Mouse (Mus musculus) heart, embryonic 13.5 days (tissue): ENCODE data around the gene Wnk2. TPM values are rescaled to one million over a fixed set of nuclear protein-coding genes. Genes with fewer than 3 reads are reported as not detected.

Experiments used
- ATAC-seq: fragments of 200-750 bp; cut with Nextera tagmentation; 2 replicates; pipeline ENCODE4 v1.8.0; 2017; ENCODE audit warnings: moderate TSS enrichment; ENCODE audit not compliant: insufficient number of reproducible peaks, low FRiP score, low TSS enrichment; ENCODE audit errors: extremely low read depth
- H3K27ac ChIP-seq: fragments of 300-500 bp; sonication (generic); replicated peaks from 2 replicates; pipeline ENCODE4 v1.5.1; 2015; ENCODE audit warnings: moderate library complexity, mild to moderate bottlenecking, inconsistent platforms
- H3K27me3 ChIP-seq: fragments of 300-500 bp; sonication (generic); replicated peaks from 2 replicates; pipeline ENCODE4 v1.6.1; 2015; ENCODE audit warnings: mild to moderate bottlenecking, inconsistent platforms
- H3K36me3 ChIP-seq: fragments of 300-500 bp; sonication (generic); 2 replicates; pipeline ENCODE4 v1.6.1; 2015; ENCODE audit warnings: mild to moderate bottlenecking, inconsistent platforms
- H3K4me1 ChIP-seq: fragments of 300-500 bp; sonication (generic); 2 replicates; pipeline ENCODE4 v1.6.1; 2015; ENCODE audit warnings: inconsistent platforms
- H3K4me2 ChIP-seq: fragments of 300-500 bp; sonication (generic); 2 replicates; pipeline ENCODE4 v1.6.1; 2015; ENCODE audit warnings: inconsistent platforms, mild to moderate bottlenecking, moderate library complexity
- H3K4me3 ChIP-seq: fragments of 300-500 bp; sonication (generic); 2 replicates; pipeline ENCODE4 v1.5.1; 2015; ENCODE audit warnings: moderate library complexity, mild to moderate bottlenecking, inconsistent platforms
- H3K9ac ChIP-seq: fragments of 300-500 bp; sonication (generic); 2 replicates; pipeline ENCODE4 v1.6.1; 2015; ENCODE audit warnings: inconsistent platforms, mild to moderate bottlenecking, moderate library complexity
- H3K9me3 ChIP-seq: fragments of 300-500 bp; sonication (generic); 2 replicates; pipeline ENCODE4 v1.6.1; 2016; ENCODE audit warnings: inconsistent platforms
- WGBS: fragments of 180-500 bp; shearing (Covaris S2); methylation state at CpG from one replicate; pipeline ENCODE4 v1.1.7; 2015; ENCODE audit warnings: mixed read lengths; 5-methylcytosine and 5-hydroxymethylcytosine counted together
- polyA plus RNA-seq: library from polyadenylated mRNA; unstranded; fragments of >200 nt; fragmentation: Nextera tagmentation; extraction: Ambion mirVana; gene quantifications from 2 replicates; pipeline ENCODE4 v1.2.1, GENCODE M21; 2015

Gene Wnk2
- polyA plus RNA-seq, 1 experiment from 2014 or later, result 1.5 TPM

DNA sequence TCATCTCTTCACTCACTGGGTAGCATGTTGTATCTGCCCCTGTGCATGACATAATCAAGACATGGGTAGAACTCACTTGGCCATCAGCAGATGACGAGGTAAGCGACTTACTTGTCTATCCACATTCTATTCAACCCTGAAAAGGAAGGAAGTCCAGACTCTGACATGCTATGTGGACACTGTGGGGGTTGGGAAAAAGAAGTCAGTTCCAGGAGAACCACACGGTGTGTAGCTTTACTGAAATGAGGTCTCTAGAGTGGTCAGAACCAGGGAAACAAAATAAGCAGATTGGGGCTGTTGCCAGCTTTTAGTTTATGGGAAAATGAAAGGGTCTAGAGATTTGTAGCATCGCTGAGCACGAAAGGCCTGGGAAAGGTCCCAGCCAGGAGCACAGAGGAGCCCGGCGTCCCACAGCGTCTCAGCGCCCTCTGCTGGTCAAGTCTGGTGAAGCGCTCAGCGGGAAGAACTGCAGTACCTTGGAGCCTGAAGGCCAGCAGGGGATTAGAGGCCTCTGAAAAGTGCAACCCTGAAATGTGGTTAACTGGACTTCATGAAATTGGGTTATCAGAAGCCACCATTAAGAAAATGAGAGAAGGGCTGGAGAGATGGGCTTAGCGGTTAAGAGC, 25.3 kb upstream of the Wnk2 start:
- ATAC-seq, result no peak
- Histone ChIP-seq H3K9ac (no peak overlapping the region), H3K4me1 (peaks cover 21% of the 10 kb centered on the region), H3K4me3 (no peak overlapping the region), H3K27me3 (peaks cover 10% of the 10 kb centered on the region; the same call in 1 of the 2 replicates), H3K27ac (no peak overlapping the region), H3K36me3 (no peaks in the 10 kb centered on the region), H3K9me3 (no peaks in the 10 kb centered on the region), H3K4me2 (peak overlapping the region; percentile 9; the same call in 1 of the 2 replicates)
- WGBS, result 6% methylated on average over 12 of the region's 12 CpGs

DNA sequence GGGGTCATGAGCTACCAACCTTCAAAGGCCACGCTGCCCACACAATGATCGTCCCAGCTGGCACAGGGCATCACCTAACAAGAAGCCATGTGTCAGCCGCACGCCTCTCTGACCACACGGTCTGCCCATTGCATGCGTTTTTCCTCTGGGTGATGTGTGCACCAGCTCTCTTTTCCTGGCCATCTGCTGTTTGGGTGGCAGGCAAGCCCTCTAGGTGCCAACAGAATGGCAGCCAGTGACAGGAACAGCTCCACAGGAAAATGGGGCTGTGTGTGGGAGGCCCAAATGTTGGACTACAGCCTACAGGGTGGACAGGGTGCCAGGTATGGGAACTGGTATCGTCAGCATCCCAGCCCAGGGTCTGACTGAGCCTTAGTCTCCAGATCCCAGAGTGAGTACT, 24.5 kb upstream of the Wnk2 start:
- ATAC-seq, result no peak

DNA sequence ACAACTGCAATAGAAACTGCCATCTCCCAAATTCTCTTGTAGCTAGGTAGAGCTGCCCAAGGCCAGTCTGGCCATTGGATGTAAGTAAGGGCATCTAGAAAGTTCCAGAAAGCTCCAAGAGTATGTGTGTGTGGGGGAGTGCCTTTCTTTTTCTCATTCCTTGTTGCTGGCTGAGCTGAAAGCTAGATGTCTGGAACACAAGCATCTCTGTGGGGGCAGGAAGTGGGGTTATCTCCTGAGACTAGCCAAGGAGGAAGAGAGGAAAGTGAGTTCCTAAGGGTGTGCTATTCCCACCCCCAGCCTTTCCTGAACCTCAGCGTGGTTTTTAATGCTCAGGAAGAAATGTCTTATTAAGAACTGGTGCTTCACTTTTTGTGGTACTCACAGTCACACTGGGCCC, 23.9 kb upstream of the Wnk2 start:
- no peak for ATAC-seq
- no peaks in the 10 kb centered on the region for H3K36me3 ChIP-seq
- no peak overlapping the region for H3K4me2 ChIP-seq
- H3K4me3 ChIP-seq, result no peak overlapping the region
- H3K4me1 ChIP-seq, result peaks cover 21% of the 10 kb centered on the region
- H3K9ac ChIP-seq, result no peak overlapping the region
- peaks cover 10% of the 10 kb centered on the region; the same call in 1 of the 2 replicates for H3K27me3 ChIP-seq
- H3K27ac ChIP-seq, result no peak overlapping the region
- H3K9me3 ChIP-seq, result no peaks in the 10 kb centered on the region
- 40% methylated on average over 1 of the region's 1 CpGs for WGBS

More for the DNA sequence above, 24.5 kb upstream of the Wnk2 start:
- Histone ChIP-seq H3K27ac (no peak overlapping the region), H3K4me3 (no peak overlapping the region), H3K36me3 (no peaks in the 10 kb centered on the region), H3K4me2 (no peak overlapping the region), H3K27me3 (peaks cover 10% of the 10 kb centered on the region; the same call in 1 of the 2 replicates), H3K9me3 (no peaks in the 10 kb centered on the region), H3K4me1 (peaks cover 21% of the 10 kb centered on the region), H3K9ac (no peak overlapping the region)
- WGBS, result 87% methylated on average over 7 of the region's 7 CpGs

- Histone ChIP-seq H3K4me3 (no peak overlapping the region), H3K9me3 (no peaks in the 10 kb centered on the region), H3K4me1 (peaks cover 21% of the 10 kb centered on the region), H3K36me3 (no peaks in the 10 kb centered on the region), H3K4me2 (no peak overlapping the region), H3K9ac (no peak overlapping the region), H3K27ac (no peak overlapping the region), H3K27me3 (peaks cover 13% of the 10 kb centered on the region; the same call in 1 of the 2 replicates)
- no peak for ATAC-seq
- 86% methylated on average over 11 of the region's 11 CpGs for WGBS
Measured at GRCm38 (mm10) chr13:49170623-49171022, 22.8 kb upstream of the Wnk2 start.

- Histone ChIP-seq H3K27me3 (peaks cover 13% of the 10 kb centered on the region; the same call in 1 of the 2 replicates), H3K9ac (no peak overlapping the region), H3K36me3 (no peaks in the 10 kb centered on the region), H3K9me3 (no peaks in the 10 kb centered on the region), H3K4me1 (peaks cover 21% of the 10 kb centered on the region), H3K4me2 (no peak overlapping the region), H3K27ac (no peak overlapping the region), H3K4me3 (no peak overlapping the region)
- ATAC-seq, result no peak
- WGBS, result 17% methylated on average over 17 of the region's 17 CpGs
Measured at GRCm38 (mm10) chr13:49169448-49170207, 21.8 kb upstream of the Wnk2 start.

DNA sequence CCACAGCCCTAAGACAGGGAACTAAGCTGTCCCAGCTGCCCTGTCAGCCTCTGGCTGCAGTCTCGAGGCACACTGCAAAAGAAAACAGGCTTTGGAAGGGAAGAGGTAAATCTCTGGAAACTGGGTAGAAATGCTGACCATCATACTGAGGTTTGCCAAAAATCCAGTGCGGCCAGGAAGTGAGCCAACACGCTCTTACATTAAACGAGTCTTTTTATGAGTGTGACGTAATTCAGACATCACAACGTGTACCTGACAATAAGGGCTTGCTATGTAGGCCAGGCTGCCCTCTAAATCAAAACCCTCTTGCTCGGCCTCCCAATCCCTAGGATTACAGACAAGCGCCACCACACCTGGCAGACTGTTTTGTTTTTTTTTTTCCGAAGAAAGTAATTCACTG, 19.3 kb upstream of the Wnk2 start:
- Histone ChIP-seq H3K4me2 (no peak overlapping the region), H3K4me3 (no peak overlapping the region), H3K27me3 (0 out of 2 replicates have a peak, but pooled peaks cover 13% of the 10 kb centered on the region), H3K36me3 (no peaks in the 10 kb centered on the region), H3K9ac (no peak overlapping the region), H3K9me3 (no peaks in the 10 kb centered on the region), H3K27ac (no peak overlapping the region), H3K4me1 (peaks cover 13% of the 10 kb centered on the region)
- ATAC-seq, result no peak
- 70% methylated on average over 9 of the region's 9 CpGs for WGBS

- Histone ChIP-seq H3K9me3 (no peaks in the 10 kb centered on the region), H3K36me3 (no peaks in the 10 kb centered on the region), H3K27me3 (peaks cover 20% of the 10 kb centered on the region), H3K4me2 (no peak overlapping the region), H3K4me1 (peaks cover 2% of the 10 kb centered on the region; the same call in 1 of the 2 replicates), H3K9ac (no peak overlapping the region), H3K4me3 (no peak overlapping the region), H3K27ac (no peak overlapping the region)
- 38% methylated on average over 7 of the region's 7 CpGs for WGBS
- ATAC-seq, result no peak
Measured at GRCm38 (mm10) chr13:49163645-49164044, 15.8 kb upstream of the Wnk2 start.

DNA sequence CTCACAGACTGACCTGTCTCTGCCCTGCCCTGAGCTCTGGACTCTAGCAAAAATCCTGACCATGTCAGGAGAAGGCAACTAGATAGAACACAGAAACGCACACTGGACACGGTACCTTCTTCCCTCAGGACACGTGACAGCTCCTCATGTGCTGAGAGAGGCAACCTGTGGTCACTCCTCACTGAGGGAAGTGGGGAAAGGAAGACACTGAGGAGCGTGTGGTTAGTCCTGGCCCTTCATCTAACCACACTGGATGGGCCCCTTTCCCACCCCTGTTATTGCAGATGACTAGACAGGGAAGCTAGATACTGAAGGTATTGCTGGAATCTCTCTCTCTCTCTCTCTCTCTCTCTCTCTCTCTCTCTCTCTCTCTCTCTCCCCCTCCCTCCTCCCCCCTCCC, 14.9 kb upstream of the Wnk2 start:
- ATAC-seq, result no peak

DNA sequence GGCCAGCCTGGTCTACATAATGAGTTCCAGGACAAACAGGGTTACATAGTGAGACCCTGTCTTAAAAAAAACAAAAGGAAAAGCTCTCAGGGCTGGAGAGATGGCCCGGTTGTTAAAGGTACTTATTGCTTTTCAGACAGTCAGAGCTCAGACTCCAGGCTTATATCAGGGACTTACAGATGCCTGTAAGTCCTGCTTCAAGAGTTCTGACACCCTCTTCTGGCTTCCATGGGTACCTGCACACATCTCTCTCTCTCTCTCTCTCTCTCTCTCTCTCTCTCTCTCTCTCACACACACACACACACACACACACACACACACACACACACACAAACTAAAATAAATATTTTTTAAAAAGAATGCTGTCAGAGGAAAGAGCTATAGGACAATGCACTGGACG, 13.4 kb upstream of the Wnk2 start:
- no peak overlapping the region for H3K4me3 ChIP-seq
- no peak overlapping the region for H3K4me2 ChIP-seq
- peaks cover 32% of the 10 kb centered on the region for H3K27me3 ChIP-seq
- ATAC-seq, result no peak
- H3K4me1 ChIP-seq, result peaks cover 2% of the 10 kb centered on the region; the same call in 1 of the 2 replicates
- no peak overlapping the region for H3K27ac ChIP-seq
- H3K9me3 ChIP-seq, result 0 out of 2 replicates have a peak, but pooled peaks cover 7% of the 10 kb centered on the region
- 54% methylated on average over 2 of the region's 2 CpGs for WGBS
- no peak overlapping the region for H3K9ac ChIP-seq
- H3K36me3 ChIP-seq, result no peaks in the 10 kb centered on the region

More for the DNA sequence above, 14.9 kb upstream of the Wnk2 start:
- WGBS, result 55% methylated on average over 4 of the region's 4 CpGs
- peaks cover 2% of the 10 kb centered on the region; the same call in 1 of the 2 replicates for H3K4me1 ChIP-seq
- no peak overlapping the region for H3K9ac ChIP-seq
- H3K9me3 ChIP-seq, result no peaks in the 10 kb centered on the region
- H3K36me3 ChIP-seq, result no peaks in the 10 kb centered on the region
- H3K27ac ChIP-seq, result no peak overlapping the region
- H3K4me3 ChIP-seq, result no peak overlapping the region
- no peak overlapping the region for H3K4me2 ChIP-seq
- H3K27me3 ChIP-seq, result peaks cover 21% of the 10 kb centered on the region

DNA sequence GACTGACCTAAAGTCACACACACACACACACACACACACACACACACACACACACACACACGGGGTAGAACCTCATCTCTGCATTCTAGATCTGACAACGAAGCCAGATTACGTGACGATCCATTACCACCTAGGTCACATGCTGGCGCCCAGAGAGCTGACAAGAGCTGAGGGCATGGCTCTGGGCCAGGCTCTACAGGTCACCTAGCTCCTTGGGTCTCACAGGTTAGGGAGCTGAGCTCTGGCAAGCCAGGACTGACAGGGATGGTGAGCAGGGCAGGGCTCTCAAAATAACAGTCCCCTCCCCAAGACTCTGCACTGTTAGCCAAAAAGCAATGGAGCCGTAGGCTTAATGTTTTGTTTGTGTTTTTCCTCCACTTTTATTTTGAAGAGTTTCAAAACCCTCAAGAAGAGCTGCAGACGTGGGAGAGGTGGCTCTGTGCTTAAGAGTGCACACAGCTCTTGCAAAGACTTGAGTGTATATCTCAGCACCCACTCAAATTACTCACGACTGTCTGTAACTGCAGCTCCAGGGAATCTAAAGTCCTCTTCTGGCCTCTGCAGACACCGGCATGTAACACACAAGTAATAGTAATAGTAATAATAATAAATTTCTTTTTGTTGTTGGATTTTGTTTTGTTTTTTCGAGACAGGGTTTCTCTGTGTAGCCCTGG, 10.4 kb upstream of the Wnk2 start:
- Histone ChIP-seq H3K9ac (no peak overlapping the region), H3K4me1 (peaks cover 16% of the 10 kb centered on the region), H3K4me3 (no peak overlapping the region), H3K27ac (no peak overlapping the region), H3K27me3 (peaks cover 31% of the 10 kb centered on the region), H3K4me2 (no peak overlapping the region), H3K36me3 (no peaks in the 10 kb centered on the region), H3K9me3 (0 out of 2 replicates have a peak, but pooled peaks cover 7% of the 10 kb centered on the region)
- WGBS, result 66% methylated on average over 10 of the region's 10 CpGs
- no peak for ATAC-seq

DNA sequence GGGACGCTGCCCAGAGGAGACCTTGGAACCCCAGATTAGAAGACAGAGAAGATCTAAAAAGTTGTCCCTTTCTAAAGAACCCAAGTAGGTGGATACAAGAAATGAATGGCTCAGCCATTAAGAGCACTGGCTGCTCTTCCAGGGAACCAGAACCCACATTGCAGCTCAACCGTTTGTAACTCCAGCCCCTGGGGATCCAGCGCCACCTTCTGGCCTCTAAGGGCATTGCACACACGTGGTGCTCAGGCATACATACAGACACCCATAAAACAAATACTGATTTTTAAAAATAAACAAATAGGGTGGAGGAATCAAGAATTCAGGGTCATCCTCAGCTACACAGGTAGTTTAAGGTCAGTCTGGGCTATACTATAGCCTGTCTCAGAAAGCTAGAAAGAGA, 8.8 kb upstream of the Wnk2 start:
- H3K36me3 ChIP-seq, result no peaks in the 10 kb centered on the region
- H3K27me3 ChIP-seq, result peaks cover 31% of the 10 kb centered on the region
- WGBS, result 66% methylated on average over 4 of the region's 4 CpGs
- H3K9ac ChIP-seq, result no peak overlapping the region
- peaks cover 14% of the 10 kb centered on the region for H3K4me1 ChIP-seq
- H3K4me3 ChIP-seq, result no peak overlapping the region
- no peak for ATAC-seq
- H3K4me2 ChIP-seq, result no peak overlapping the region
- H3K27ac ChIP-seq, result no peak overlapping the region
- H3K9me3 ChIP-seq, result 0 out of 2 replicates have a peak, but pooled peaks cover 7% of the 10 kb centered on the region
